Mouse (Mus musculus) skeletal muscle tissue, adult 2 months (tissue): ENCODE measurements around the gene Itm2b.

Source experiments
- DNase-seq: peaks from one replicate; pipeline ENCODE4 v3.0.0-alpha.2; 2012; ENCODE audit warnings: low read depth, low spot score

Itm2b gene

DNA sequence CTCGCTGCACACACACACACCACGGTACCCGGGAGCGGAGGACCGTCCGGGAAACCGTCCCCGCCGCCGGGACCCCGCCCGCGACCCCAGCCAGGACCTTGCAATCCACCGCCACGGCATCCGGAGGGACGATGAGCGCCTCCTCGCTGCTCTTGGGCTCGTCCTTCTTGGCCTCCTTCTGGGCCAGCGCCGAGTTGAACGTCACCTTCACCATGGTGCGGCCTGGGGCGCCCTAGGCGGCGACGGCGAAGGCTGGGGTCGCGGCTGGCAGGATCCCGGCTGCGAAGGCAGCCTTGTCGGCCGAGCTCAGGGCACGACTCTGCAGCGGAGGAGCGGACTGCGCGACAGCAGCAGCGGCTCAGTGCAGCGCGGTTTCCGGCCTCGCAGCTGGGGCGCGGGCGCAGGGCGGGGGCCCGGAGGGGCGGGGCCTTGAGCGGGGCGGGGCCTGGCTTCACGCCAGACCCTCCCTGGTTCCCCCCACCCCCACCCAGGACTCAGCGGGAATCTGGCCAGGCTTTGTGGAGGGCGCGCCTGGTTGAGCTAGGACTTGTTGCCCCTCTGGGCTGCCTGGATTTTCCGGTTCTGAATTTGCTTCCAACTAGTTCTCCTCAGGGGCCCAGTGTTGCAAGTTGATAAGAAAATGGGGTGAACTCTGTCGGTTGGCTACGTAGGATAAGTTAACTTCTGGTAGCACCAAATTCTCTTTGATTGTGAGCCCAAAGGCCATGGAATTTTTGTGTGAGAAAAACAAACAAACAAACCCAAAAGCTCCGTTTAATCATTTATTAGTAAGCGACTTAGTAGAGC lies at the start of gene Itm2b:
Gene Itm2b, minus strand, starts transcription at position 377 of the 807 bp plus-strand sequence.
- peak; percentile 91 for DNase-seq

DNA sequence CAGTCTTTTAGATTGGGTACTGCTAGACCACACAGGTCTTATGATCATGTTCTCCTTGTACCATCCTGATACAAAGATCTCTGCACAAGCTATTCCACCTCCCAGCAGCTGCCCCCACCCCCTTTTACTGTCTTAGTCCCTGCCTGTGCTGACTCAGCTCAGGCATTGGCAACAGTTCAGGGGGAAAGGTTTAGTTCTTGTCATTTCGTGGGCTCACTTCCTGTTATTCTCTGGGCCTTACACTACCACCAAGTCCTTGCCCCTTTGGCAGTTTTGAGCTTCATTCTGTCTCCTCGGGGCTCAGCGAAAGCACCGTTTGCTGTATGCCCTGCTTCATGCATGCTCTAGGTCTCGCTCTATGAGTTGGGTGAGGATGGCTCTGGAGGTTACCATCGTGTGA lies 48.4 kb upstream of the Itm2b start:
- no peak for DNase-seq

DNA sequence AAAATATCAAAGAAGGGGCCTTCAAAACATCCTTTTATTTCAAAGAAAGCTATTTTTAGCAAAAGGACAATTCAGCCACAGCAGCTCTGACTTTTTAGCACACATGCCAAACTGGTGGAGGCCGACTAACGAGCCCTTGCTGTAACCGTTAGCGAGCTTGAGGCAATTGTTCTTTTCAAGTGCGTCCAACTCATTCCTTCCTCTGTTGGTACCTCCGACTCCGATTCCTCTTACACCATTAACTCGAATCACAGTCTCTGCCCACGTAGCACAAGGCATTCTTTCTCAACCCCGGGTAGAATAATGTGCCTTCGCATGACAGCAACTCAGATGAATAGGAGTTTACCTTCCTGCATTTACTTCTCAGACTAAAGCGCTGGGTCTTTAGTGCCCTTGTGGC lies 45.5 kb upstream of the Itm2b start:
- DNase-seq: no peak

DNA sequence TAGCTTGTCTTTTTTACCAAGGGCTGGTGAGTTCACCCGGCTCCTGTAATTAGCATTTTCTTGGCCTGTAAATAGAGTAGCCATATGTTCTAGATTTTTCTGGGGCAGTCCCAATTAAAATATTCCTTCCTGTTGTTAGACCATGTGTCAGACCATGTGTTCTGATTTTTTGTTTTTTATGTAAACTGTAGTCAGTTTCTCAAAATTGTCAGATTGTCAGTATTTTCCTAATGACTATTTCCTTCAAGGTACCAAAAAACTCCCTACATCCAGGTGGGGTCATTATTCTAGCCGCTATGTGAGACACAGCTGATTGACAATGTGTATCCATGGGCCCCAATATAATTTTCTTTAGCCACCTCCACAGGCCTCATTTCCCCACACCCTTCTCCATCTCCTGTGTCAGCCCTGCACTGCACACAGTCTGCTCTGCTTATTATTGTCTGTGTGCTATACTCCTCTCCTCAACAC lies 40.5 kb upstream of the Itm2b start:
- DNase-seq: no peak

DNA sequence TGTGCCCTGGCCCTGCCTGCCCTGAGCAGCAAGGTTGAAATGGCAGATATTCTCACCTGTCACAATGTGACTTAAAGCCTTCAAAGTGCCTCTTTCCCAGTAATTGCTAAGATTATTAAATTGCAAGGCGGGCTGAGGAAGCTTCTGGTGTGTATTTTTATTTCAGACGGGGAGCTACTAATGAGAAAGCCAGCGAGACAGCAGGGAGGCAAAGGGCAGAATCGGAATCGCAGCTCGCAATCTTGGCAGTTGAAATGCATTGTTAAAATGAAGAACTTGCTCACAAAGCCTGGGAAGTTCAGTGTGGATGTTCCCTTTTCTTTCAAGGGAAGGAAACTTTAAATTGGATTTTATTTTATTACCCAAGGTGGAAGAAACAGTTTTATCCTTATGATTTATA lies 39.9 kb upstream of the Itm2b start:
- no peak for DNase-seq

DNA sequence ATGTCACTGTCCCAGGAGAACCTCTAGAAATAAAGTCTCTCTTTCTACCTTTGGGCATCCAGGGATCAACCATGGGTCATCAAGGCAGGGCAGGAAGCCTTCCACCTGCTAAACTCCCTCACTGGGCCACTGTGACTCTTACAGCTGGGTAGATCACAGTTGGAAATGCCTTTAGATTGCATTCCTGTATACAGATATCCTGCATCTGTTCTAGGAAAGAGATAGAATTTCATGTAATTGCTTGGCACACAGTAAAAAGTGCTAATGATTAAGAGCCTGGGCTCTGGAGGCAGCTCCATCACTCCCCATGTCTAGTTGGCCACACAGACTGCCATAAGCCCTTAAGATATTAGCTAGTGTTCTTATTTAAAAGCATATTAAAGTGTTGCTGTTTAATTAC lies 38.5 kb upstream of the Itm2b start:
- DNase-seq: no peak

DNA sequence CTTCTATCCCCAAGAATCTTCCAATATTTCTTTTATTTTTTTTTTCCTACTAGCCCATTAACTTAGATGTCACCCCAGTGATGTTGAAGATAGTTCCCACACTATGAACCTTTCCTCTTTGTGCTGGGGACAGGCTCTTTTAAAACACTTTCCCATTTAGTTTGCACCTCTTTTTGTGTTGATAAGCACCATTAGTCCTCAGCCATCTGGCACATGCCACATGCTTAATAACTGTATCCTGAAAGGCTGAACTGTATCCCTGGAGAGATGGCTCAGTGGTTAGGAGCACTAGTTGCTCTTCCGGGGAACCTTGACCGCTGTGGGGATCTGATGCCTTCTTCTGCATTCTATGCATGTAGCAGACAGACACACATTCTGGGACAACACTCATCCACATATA lies 37.5 kb upstream of the Itm2b start:
- no peak for DNase-seq

DNA sequence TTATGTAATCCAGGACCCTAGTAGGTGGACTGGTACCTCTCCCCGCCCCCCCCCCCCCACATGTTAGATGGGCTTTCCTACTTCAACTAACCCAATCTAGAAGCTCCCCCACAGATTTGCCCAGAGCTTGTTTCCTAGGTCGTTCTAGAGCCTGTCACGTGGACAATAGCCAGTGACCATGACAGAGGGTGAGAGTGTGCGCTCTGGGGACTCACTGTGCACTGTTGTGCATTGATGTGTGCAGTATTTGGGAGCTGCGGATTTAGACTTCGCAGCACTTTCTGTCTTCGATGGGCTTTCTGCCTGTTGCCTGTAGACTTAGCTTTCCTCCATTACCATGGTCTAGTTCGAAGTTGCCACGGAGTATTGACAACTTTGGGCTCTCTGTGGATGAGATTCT lies 36.5 kb upstream of the Itm2b start:
- no peak for DNase-seq

DNA sequence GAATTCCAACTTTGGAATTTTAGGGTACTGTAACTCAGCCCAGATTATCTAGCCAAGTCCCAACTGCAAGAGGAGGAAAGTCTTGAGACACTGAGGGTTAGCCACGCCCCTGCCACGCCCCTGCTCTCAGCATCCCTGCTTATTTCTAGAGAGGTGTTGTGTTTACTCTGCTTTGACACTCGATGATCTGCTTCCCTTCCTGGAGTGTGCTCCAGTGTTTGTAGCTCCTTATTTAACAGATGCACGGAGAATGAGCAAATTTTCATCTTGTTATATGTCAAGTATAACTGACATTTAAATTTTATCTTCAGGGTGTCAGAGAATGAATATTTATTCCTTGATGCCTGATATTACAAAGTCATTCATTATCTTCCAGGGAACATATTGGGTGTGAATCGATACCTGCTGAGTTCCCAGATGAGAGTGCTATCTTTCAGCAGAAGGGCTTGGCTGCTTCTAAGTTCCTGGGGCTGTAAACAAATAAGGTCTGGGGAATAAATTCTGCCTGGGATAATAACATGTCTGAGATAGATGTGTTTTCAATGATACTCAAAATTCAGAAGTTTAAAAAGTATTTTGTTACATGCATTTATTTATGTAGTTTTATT lies 35.2 kb upstream of the Itm2b start:
- DNase-seq: no peak

DNA sequence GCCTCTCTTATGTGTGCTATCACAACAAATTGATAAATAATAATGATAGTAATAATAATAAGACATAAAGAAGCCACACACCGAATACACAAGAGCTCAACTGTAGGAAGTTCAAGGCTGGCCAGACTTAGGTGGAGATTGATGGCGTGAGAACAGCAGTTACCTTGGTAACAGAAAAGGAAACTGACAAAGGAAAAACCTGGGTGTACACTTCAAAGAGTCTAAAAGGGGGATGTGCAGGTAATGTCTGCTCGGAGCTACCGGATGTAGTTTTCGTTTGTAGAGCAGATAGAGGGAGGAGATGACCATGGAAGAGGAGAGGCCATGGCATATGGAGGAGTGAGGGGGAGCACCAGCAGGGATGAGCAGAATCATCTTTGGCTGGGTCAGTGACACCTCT lies 31.4 kb upstream of the Itm2b start:
- DNase-seq: no peak

DNA sequence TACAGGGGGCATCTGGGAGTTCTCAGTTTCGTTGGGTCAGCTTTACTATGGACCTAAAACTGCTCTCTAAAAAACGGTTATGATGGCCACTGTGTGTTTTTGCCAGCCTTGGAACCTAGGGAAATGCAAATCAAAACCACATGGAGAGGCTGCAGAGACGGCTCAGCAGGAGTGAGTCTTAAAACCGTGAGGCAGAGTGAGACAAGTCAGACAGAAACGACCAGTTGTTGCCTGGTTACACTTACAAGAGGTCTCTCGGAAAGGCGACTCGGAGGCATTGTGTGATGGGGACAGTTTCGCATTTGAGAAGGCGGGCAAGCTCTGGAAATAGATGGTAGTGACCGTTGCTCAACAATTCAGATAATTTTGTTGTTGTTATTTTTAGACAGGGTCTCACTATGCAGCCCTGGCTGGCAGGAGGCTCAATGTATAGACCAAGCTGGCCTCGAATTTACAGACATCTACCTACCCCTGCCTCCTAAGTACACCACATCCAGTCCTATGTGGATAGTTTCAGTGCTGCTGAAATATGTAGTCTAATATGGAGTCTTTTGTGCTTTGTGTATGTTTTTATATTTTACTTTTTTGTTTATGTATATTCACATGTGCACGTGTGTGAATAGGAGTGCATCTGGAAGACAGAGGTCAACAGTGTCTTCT lies 30.4 kb upstream of the Itm2b start:
- no peak for DNase-seq

DNA sequence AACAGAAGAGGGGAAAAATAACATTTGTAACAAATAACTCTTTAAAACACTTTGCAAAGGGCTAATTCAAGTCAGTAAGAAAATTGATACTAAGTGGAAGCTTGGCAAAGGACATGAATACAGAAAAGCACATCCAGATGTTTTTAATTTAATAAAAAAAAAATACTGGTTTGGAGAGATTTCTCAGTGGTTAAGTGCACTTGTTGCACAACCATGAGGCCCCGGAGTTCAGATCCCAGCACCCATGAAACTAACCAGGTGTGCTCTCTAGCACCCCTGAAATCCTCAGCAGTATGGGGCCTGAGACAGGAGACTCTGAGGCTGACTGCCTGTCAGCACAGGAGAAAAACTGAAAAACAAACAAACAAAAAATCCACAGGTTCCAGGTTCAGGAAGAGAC lies 26.6 kb upstream of the Itm2b start:
- DNase-seq: no peak

DNA sequence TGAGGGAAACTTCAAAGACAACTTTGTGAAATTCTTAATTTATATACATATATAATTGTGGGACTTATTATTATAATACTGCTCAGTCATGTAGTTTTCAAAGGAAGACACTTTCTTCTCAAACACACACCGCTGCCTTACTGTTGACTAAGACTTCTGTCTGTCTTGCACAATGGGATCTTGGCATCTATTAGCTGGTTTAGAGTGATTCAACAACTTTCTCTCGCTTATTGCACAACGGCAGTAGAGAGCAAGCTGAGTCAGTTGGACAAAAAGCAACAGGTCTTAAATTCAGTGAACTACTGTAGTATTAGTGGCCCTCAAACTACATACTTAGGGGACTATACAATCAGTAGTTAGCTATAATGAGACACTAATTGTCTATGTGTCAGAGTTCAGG lies 25.0 kb upstream of the Itm2b start:
- peak; percentile 79 for DNase-seq

DNA sequence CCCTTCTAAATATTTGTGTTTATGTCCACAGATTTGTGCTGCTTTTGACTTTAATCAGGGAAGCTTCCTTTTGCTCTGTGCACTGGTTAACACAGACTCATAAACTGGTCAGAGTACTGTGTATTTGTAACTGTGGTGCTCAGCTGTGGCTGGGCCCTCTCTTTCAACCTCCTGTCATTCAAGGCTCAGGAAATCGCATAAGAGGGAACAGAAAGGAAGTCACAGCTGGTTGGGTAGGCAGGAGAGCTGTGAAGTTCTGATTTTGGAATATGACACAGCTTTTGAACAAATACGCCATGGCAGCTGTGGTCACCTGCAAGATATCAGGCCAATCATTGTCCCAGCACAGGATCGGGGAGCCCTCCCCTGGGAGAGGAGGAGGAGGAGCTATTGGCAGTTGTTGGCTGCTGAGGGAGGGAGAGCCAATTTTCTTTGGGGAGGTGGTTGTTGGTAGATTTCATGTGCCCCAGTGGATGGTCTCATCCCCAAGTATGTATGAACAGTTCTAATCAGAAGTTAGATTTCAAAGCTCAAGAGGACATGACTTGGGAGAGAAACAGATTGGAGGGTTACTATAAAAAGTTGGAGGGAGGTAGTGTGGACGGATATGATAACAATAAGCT lies 23.2 kb upstream of the Itm2b start:
- DNase-seq: no peak

DNA sequence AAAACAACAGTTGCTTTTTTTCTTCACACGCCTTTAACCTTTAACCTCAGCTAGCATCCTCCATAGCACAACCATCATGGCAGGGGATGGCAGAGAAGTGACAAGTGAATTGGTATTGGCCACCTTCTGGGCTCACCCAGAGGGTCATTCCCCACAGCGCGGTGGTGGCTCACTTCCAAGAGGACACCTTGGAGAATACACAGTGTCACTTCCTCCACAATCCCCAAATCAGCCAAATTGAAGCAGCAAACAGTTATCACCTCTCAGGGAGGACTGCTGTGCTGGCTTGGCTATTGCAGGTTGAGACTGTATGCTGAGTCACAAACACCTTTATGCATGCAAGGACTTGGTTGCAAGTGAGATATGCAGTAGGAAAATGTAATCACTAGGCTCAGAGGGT lies 18.9 kb upstream of the Itm2b start:
- no peak for DNase-seq

DNA sequence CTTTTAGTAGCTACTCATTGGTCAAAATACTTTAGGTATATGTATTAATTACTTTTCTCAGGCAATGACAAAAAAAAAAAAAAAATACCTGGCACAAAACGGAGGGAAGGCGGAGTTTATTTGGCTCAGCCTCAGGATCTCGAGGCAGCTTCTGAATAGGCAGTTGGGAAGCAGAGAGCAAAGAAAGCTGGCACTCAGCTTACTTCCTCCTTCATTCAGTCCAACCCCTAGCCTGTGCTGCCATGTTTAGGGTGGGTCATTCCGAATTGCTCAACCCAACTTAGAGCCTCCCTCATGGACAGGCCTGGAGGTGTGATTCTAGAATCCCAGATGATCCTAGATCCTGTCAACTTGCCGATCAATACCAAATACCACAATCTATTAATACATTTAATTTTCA lies 18.3 kb upstream of the Itm2b start:
- DNase-seq: no peak

DNA sequence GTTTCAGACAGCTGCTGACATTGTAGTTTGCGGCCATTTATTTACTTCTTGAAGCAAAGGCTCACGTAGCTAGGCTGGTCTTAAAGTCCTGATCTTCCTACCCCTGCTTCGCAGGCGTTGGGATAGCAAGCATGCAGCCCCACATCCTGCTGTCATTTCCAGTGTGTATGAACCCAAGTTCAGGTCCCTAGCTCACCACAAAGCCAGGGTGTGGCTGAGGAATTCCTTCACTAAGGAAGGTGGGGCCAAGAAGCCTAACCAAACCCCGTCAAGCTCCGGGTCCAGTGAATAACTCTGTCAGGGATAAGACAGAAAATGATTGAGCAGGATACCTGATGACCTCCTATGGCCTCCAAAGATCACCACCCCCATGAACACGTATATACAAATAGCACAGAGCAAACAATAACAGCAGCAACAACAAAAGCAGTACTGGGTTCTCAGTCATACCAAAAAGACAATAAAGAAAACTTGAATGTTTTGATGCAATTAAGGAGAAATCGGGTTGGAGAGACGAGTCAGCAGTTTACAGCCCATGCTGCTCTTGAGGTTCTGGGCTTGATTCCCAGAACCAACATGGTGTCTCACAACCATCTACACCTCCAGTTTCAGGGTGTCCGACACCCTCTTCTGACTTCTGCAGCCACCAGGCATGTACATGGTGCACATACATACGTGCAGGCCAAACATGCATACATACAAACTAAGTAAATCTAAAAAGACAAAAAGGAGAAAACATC lies 17.4 kb upstream of the Itm2b start:
- DNase-seq: no peak

DNA sequence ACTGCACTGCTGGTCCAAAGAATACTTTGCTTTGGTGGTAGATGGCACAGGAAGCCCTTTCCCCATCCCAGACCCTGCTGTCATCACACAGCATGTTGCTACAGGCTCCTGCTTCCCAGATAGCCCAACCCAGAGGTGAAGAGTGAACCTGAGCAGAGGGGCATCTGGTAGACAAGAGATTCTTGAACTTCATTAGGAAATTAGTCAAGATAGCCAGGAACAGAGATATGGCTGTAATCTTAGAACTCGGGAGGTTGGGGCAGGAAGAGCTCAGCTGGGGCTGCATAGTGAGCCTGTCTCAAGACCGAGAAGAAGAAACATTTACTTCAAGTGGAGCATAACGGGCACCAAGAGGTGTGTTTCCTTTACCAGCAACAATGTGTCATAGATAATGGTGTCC lies 16.3 kb upstream of the Itm2b start:
- DNase-seq: no peak

DNA sequence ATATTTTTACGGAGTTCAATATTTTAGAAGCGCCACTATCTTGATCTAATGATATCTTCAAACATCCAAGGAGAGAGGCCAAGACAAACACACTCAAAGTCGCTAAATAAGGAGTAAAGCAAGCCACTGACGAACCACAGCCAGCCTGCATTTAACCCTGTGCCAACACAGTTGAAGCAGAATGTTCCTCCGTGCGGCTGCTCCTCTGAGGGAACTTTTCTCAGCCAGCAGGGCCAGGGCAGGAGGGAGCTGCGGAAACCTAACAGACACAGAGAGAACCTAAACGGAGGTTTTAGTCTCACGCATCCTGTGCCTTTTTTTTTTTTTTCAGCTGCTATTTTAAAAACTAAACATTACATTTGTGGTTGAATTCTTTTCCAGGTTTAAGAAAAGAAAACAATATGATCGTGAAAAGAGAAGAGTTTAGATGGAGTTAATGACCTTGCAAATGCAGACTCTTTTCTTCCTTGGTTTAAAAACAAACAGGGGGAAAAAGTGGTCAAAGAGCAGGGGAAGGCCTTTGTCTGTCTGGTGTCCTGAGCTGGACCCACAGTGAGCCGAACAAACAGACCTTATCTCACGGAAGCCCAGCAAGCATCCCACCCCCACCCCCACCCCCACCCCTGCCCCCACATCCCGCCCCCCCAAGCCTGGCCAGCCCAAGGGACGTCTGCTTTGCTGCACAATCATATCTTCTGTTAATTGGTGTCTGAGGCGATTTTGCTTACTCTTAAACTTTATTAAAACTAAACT lies 15.0 kb upstream of the Itm2b start:
- no peak for DNase-seq

DNA sequence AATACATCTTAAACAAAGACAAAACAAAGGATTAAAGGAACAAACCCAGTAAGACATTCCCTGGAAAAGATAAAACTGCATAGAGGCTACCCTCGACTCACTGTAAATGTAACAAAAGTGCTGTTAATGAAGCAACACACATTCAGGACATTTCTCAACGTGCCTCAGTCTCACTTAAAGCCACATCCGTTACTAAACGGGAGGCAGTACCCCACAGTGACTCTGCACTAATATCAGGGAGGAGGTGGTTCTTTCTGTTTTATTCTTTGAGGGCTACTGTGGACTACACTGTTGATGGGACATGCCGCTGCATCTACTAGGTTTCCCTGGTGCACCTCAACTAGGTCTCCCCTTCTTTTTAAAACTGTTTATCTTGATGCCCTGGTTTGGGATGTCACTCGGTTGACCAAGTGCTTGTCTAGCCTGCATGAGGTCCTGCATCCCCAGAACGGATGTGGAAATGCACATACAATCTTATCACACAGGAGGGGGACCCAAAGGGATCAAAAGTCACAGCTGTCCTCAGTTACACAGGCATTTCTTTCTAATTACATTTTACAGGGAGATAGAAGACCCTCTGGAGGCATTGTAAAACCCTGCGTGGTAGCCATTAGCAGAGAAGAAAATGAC lies 13.4 kb upstream of the Itm2b start:
- DNase-seq: no peak

DNA sequence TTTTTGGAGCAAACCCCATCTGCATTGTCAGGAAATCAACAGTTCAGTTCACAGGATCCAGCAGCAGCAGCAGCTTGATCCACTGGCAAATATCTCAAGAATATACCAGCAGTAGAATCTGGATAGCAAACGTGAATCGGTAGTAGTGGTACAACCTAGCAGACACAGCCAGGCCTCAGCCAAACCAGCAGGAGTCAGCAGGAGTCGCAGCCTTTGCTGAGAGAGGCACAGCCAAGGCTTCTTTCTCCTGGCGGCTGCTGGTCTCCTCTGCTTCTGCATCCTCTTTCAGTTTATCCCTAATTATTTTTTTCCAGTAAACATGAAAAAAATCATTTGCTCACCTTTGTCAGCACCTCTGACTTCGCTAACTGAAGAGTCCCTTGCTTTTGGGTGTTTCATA lies 10.7 kb upstream of the Itm2b start:
- DNase-seq: no peak
